8 mouse cellular contexts compared by ENCODE assay signal in the genomic region with DNA sequence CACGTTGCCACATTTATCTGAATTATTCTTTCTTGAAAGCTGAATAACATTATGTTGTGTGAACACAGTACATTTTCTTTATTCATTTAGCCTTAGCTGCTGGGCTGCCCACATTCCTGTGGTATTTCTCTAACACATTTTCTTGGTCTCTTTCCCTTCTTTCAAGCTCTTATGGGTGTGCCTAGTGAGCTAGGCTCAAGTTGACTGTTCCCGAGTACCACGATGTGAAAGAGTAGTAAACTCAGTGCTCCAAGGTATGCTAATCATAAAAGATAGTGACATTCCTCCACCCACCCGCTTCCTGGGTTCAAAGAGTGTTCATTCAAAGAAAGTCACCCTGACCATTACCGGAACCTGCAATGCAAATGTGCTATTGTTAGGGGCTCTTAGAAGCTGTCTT. TPM values are rescaled to one million over a fixed set of nuclear protein-coding genes. Genes with fewer than 3 reads are reported as not detected.
DNase-seq lines count a peak whose midpoint lies in the region; ATAC-seq and TF ChIP-seq lines count a peak whose summit lies in the region.
"Not testable (repeated sequence)": the region's sequence is repeated elsewhere in the genome, so short reads cannot be mapped to it uniquely, and the experiment has no call there.
"Had no signal": no experiment of that assay in that cellular context is flagged by ENCODE, and none has a peak within 500 bp of the region (broad histone marks: within the 10 kb centered on the region; RNA-seq: fewer than 3 reads in every experiment).

No protein-coding gene starts in this region.

- TF ChIP-seq EP300 in ES-Bruce4 (IDR thresholded peaks at IDR 0.05; ENCODE audit: insufficient read depth, low read depth, low read length), result not testable (repeated sequence)

- not testable (repeated sequence) for H3K27me3 ChIP-seq in ES-Bruce4 (ENCODE audit: control insufficient read depth, insufficient read depth, low read length, poor library complexity, severe bottlenecking)

- not testable (repeated sequence) for H3K9ac ChIP-seq in ES-Bruce4 (ENCODE audit: low read depth, poor library complexity, severe bottlenecking); ES-E14 (ENCODE audit: insufficient read depth, low read depth, low read length, poor library complexity, severe bottlenecking)

- H3K27ac ChIP-seq in ES-Bruce4 (ENCODE audit: insufficient read depth, low read length), result peak overlapping the region; percentile 68
- H3K27ac ChIP-seq in ES-E14 (ENCODE audit: insufficient read depth, low read depth, low read length, poor library complexity, severe bottlenecking), result peak overlapping the region; percentile 33; the same call in 1 of the 2 replicates

- TF ChIP-seq CTCF in ES-Bruce4 (IDR thresholded peaks at IDR 0.05; ENCODE audit: low read depth, low read length), result not testable (repeated sequence)

- peak; percentile 18; the same call in 1 of the 2 replicates for ATAC-seq in frontal cortex, adult (ENCODE audit: low TSS enrichment)

- H3K4me1 ChIP-seq in ES-Bruce4 (ENCODE audit: control insufficient read depth, insufficient read depth, low read length); ES-E14 (ENCODE audit: control insufficient read depth in 2 of 2, insufficient read depth in 2 of 2, low read length in 2 of 2, poor library complexity in 1 of 2): not testable (repeated sequence)

- in situ Hi-C loops in ES-E14 (cut with MboI; ENCODE audit: low sequenced_read_pairs in 2 of 2, unreplicated experiment in 2 of 2), result loop anchor here in 1 of 2 experiments (25.0 kb wide), 1 partner anchor 284 kb away; no protein-coding TSS in a partner anchor

- not testable (repeated sequence) for H3K9me3 ChIP-seq in ES-Bruce4 (replicated peaks; ENCODE audit: control insufficient read depth, insufficient read depth, low read length, poor library complexity, severe bottlenecking); ES-E14 (ENCODE audit: control insufficient read depth, insufficient read depth, low read depth, low read length)

- H3K4me3 ChIP-seq in ES-Bruce4 (ENCODE audit: low read depth, low read length); ES-E14 (ENCODE audit: insufficient read depth in 1 of 2, low read depth in 1 of 2, low read length in 2 of 2, poor library complexity in 1 of 2, severe bottlenecking in 1 of 2): not testable (repeated sequence)

- H3K36me3 ChIP-seq in ES-Bruce4 (ENCODE audit: control insufficient read depth, insufficient read depth, low read length, poor library complexity, severe bottlenecking); ES-E14 (ENCODE audit: control insufficient read depth, insufficient read depth, low read length, poor library complexity, severe bottlenecking): not testable (repeated sequence)

- not testable (repeated sequence) for TF ChIP-seq POLR2A in ES-Bruce4 (IDR thresholded peaks at IDR 0.05; ENCODE audit: insufficient read depth, low read length)

- peak; percentile 60 for DNase-seq in ES-CJ7 (ENCODE audit: low read depth, low spot score)
- DNase-seq in ES-E14 (ENCODE audit: low read depth, low spot score), result not testable (repeated sequence)
- peak; percentile 90 for DNase-seq in R1 (ENCODE audit: low read depth, low spot score)
- DNase-seq in ZHBTc4 (ENCODE audit: low read depth, low spot score), result peak; percentile 59
- peak; percentile 39 for DNase-seq in brain, adult 2 months (ENCODE audit: low read depth, low spot score)

RNA-seq across cellular contexts. Expression of a gene that starts 3.9 kb away (rescaled TPM):
- polyA plus RNA-seq in ES-Bruce4 (2011; ENCODE audit: insufficient read depth, insufficient read length, low read depth, missing spikeins), result 2.4 and 4.7 TPM in 2 replicates
- total RNA-seq in ES-E14 (2012; rRNA removed), result 6.4 and 11.0 TPM in 2 replicates
- polyA plus RNA-seq: G1E had no signal

RNA-seq across cellular contexts. Expression of a gene that starts 58.6 kb away (rescaled TPM):
- 2.5 and 3.9 TPM in 2 replicates for polyA plus RNA-seq in ES-Bruce4 (2011; ENCODE audit: insufficient read depth, insufficient read length, low read depth, missing spikeins)
- total RNA-seq in ES-E14 (2012; rRNA removed), result 4.1 and 7.0 TPM in 2 replicates
